Mouse (Mus musculus) heart, adult 9 months (tissue): ENCODE measurements around the gene Dexi.

Source experiments
- DNase-seq, 2 experiments: peaks; one replicate each; pipeline ENCODE4 v3.0.0; 2022; ENCODE audit warnings: low spot score in 2 of 2

Gene Dexi

DNA sequence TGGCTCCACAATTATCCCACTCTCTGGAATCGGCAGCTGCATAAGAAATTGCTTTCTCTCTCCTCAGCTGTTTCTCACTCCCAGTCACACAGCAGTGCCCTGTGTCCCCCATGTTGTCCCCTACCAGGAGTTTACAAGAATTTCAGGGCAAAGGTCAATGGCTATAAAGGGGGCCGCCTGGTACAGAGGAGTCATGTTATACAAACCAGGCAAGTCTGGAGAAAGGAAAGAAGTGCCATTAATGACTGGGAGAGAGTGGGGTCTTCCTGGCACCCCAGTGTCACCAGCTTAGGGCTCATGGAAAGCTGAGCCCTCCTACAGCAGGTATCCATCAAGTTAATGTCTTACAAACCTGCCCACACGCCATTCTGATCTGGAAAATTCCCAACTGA lies 88.3 kb downstream of the Dexi start:
- DNase-seq = no peak

- DNase-seq = no peak
These were observed 88.8 kb downstream of the Dexi start for GRCm38 (mm10) chr16:10453872-10454582.
